Mouse (Mus musculus) heart, embryonic 14.5 days (tissue): ENCODE results near the gene Kiss1r. TPM values are rescaled to one million over a fixed set of nuclear protein-coding genes. Genes with fewer than 3 reads are reported as not detected.

Experiments
- ATAC-seq: fragments of 200-750 bp; cut with Nextera tagmentation; 2 replicates; pipeline ENCODE4 v1.8.0; 2017; ENCODE audit warnings: low read depth, moderate TSS enrichment; ENCODE audit not compliant: insufficient number of reproducible peaks, insufficient read depth, low FRiP score
- H3K27ac ChIP-seq, 2 experiments: fragments of 200-500 bp in 1 of 2; fragments of 300-500 bp in 1 of 2; sonication (generic) in 1 of 2; replicated peaks in 1 of 2; 2 replicates each; pipeline ENCODE4 v1.5.1; 2012 to 2014; ENCODE audit warnings: low read depth in 2 of 2, low read length in 2 of 2, control low read depth in 1 of 2, mild to moderate bottlenecking in 1 of 2, mixed read lengths in 1 of 2; ENCODE audit not compliant: control insufficient read depth in 1 of 2, insufficient read depth in 1 of 2
- H3K27me3 ChIP-seq: fragments of 300-500 bp; sonication (generic); 2 replicates; pipeline ENCODE4 v1.6.1; 2014; ENCODE audit warnings: mild to moderate bottlenecking, low read length, control low read depth; ENCODE audit not compliant: control insufficient read depth, insufficient read depth
- H3K36me3 ChIP-seq: fragments of 300-500 bp; sonication (generic); 2 replicates; pipeline ENCODE4 v1.6.1; 2014; ENCODE audit warnings: mild to moderate bottlenecking, control low read depth, low read length, mixed read lengths; ENCODE audit not compliant: control insufficient read depth, insufficient read depth
- H3K4me1 ChIP-seq, 2 experiments: fragments of 200-500 bp in 1 of 2; fragments of 300-500 bp in 1 of 2; sonication (generic) in 1 of 2; 2 replicates each; pipeline ENCODE4 v1.6.1; 2012 to 2014; ENCODE audit warnings: low read length in 2 of 2, control low read depth in 1 of 2, mixed read lengths in 1 of 2; ENCODE audit not compliant: control insufficient read depth in 2 of 2, insufficient read depth in 2 of 2
- H3K4me2 ChIP-seq: fragments of 300-500 bp; sonication (generic); 2 replicates; pipeline ENCODE4 v1.6.1; 2014; ENCODE audit warnings: mild to moderate bottlenecking, low read length
- H3K4me3 ChIP-seq, 2 experiments: fragments of 200-500 bp in 1 of 2; fragments of 300-500 bp in 1 of 2; sonication (generic) in 1 of 2; 2 replicates each; pipeline ENCODE4 v1.5.1; 2012 to 2014; ENCODE audit warnings: low read length in 2 of 2, mild to moderate bottlenecking in 2 of 2, control low read depth in 1 of 2, low read depth in 1 of 2, moderate library complexity in 1 of 2; ENCODE audit not compliant: control insufficient read depth in 1 of 2, insufficient read depth in 1 of 2
- H3K9ac ChIP-seq: fragments of 300-500 bp; sonication (generic); 2 replicates; pipeline ENCODE4 v1.6.1; 2014; ENCODE audit warnings: mild to moderate bottlenecking, low read length
- H3K9me3 ChIP-seq: fragments of 300-500 bp; sonication (generic); 2 replicates; pipeline ENCODE4 v1.6.1; 2016; ENCODE audit warnings: low read length, control low read depth; ENCODE audit not compliant: control insufficient read depth
- WGBS: fragments of 180-500 bp; shearing (Covaris S2); extraction: QIAGEN DNeasy Blood & Tissue Kit; methylation state at CpG from one replicate; pipeline ENCODE4 v1.1.7; 2014; 5-methylcytosine and 5-hydroxymethylcytosine counted together
- polyA plus RNA-seq: library from polyadenylated mRNA; unstranded; fragments of >200 nt; fragmentation: Nextera tagmentation; extraction: Ambion mirVana; gene quantifications from 2 replicates; pipeline ENCODE4 v1.2.1, GENCODE M21; 2014

Kiss1r gene
- polyA plus RNA-seq, 1 experiment from 2014 or later = 0.70 TPM

- Histone ChIP-seq H3K36me3 (peaks cover 41% of the 10 kb centered on the region), H3K4me2 (peak within 1 kb of the TSS; percentile 90), H3K9me3 (no peaks in the 10 kb centered on the region), H3K9ac (peak within 1 kb of the TSS; percentile 86), H3K4me3 (peak within 1 kb of the TSS; percentile 89 to 92), H3K4me1 (peaks cover 3 to 8% of the 10 kb centered on the region in 2 experiments), H3K27ac (peak within 1 kb of the TSS; percentile 28 to 53; a peak in 3 of 4 replicates), H3K27me3 (no peaks in the 10 kb centered on the region)
- peak; percentile 89 for ATAC-seq
- WGBS = under 1% methylated on average over 61 of the region's 61 CpGs
Observed at GRCm38 (mm10) chr10:79959847-79960601, 43.3 kb downstream of the Kiss1r start, which contains the start of gene Wdr18. Gene Wdr18 (plus strand): TSS chr10:79960152.

- ATAC-seq = no peak
- 15% methylated on average over 10 of the region's 10 CpGs for WGBS
- peak overlapping the region; percentile 89 to 92 for H3K4me3 ChIP-seq
- no peaks in the 10 kb centered on the region for H3K9me3 ChIP-seq
- H3K27me3 ChIP-seq = no peaks in the 10 kb centered on the region
- H3K4me1 ChIP-seq = peaks cover 3 to 8% of the 10 kb centered on the region in 2 experiments
- peaks cover 48% of the 10 kb centered on the region for H3K36me3 ChIP-seq
- peak overlapping the region; percentile 86 for H3K9ac ChIP-seq
- peak overlapping the region; percentile 90 for H3K4me2 ChIP-seq
- H3K27ac ChIP-seq = no peak overlapping the region; a peak in 1 of 4 replicates
Observed at GRCm38 (mm10) chr10:79960671-79961294, 44.0 kb downstream of the Kiss1r start.

GRCm38 (mm10) chr10:79964727-79965126, 48.0 kb downstream of the Kiss1r start:
- 95% methylated on average over 7 of the region's 7 CpGs for WGBS
- H3K9ac ChIP-seq = no peak overlapping the region
- no peak for ATAC-seq
- H3K4me3 ChIP-seq = no peak overlapping the region
- no peaks in the 10 kb centered on the region for H3K9me3 ChIP-seq
- H3K27me3 ChIP-seq = no peaks in the 10 kb centered on the region; the same call in none of the 2 replicates
- H3K4me1 ChIP-seq = peaks cover 3 to 8% of the 10 kb centered on the region in 2 experiments
- no peak overlapping the region for H3K27ac ChIP-seq
- no peak overlapping the region for H3K4me2 ChIP-seq
- peaks cover 74% of the 10 kb centered on the region for H3K36me3 ChIP-seq

GRCm38 (mm10) chr10:79965325-79965724, 48.6 kb downstream of the Kiss1r start:
- Histone ChIP-seq H3K4me3 (no peak overlapping the region), H3K9me3 (no peaks in the 10 kb centered on the region), H3K9ac (no peak overlapping the region), H3K4me1 (peaks cover 3 to 8% of the 10 kb centered on the region in 2 experiments), H3K27ac (no peak overlapping the region), H3K4me2 (no peak overlapping the region), H3K27me3 (peaks cover under 1% of the 10 kb centered on the region), H3K36me3 (peaks cover 74% of the 10 kb centered on the region)
- ATAC-seq = no peak
- WGBS = 88% methylated on average over 5 of the region's 5 CpGs

GRCm38 (mm10) chr10:79966886-79967400, 50.2 kb downstream of the Kiss1r start:
- WGBS = 94% methylated on average over 5 of the region's 5 CpGs

DNA sequence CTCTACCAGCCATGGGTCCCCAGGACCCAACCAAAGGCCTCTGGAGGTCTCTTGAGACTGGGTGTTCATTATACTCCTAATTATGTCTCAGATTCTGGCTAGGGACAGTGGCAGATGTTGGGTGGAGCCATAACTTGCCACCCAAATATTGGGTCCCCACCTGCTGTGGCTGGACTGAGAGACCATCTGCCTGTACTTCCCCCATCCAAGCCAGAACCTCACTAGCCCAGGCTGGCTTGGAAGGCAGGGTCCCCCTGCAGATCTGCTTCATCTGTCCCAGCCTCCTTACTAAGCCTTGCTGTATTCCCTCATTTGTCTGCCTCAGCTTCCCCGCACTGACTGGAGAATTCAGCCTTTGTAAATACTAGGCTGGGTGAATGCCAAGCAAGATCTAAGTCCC, 51.4 kb downstream of the Kiss1r start:
- Histone ChIP-seq H3K9me3 (no peaks in the 10 kb centered on the region), H3K36me3 (peaks cover 51% of the 10 kb centered on the region), H3K4me3 (no peak overlapping the region), H3K27ac (no peak overlapping the region), H3K27me3 (peaks cover 20% of the 10 kb centered on the region), H3K4me1 (peaks cover 2 to 12% of the 10 kb centered on the region in 2 experiments; a peak in 3 of 4 replicates), H3K9ac (no peak overlapping the region), H3K4me2 (no peak overlapping the region)
- no peak for ATAC-seq
- 79% methylated on average over 1 of the region's 1 CpGs for WGBS

More at GRCm38 (mm10) chr10:79966886-79967400, 50.2 kb downstream of the Kiss1r start:
- Histone ChIP-seq H3K9ac (no peak overlapping the region), H3K4me2 (no peak overlapping the region), H3K4me3 (no peak overlapping the region), H3K27ac (no peak overlapping the region), H3K9me3 (no peaks in the 10 kb centered on the region), H3K36me3 (peaks cover 64% of the 10 kb centered on the region), H3K4me1 (peaks cover 2 to 9% of the 10 kb centered on the region in 2 experiments; a peak in 2 of 4 replicates), H3K27me3 (peaks cover 12% of the 10 kb centered on the region)
- no peak; the same call in 1 of the 2 replicates for ATAC-seq

DNA sequence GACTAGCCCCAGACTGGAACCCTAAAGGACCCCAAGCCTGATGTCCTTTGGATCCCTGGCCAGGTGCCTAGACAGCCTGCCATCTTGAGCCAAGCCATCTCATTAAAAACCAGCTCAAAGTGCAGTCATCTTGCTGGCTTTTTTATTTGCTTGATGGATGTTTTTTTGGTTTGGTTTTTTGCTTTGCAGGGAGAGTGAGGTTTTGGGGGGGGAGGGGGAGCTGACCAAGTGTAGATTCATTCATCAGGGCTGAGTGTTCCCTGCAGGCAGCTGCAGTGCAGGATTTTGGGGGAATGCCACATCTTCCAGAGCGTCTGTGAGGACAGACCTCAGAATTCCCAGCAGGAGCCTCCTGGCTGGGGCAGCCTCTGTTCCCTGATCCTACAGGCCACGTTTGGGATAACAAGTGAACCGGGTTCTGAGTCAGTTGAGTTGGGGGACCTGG, 52.4 kb downstream of the Kiss1r start:
- no peak for ATAC-seq
- H3K4me2 ChIP-seq = no peak overlapping the region
- 21% methylated on average over 3 of the region's 3 CpGs for WGBS
- H3K9me3 ChIP-seq = no peaks in the 10 kb centered on the region
- no peak overlapping the region for H3K4me3 ChIP-seq
- H3K9ac ChIP-seq = no peak overlapping the region
- H3K27me3 ChIP-seq = peaks cover 20% of the 10 kb centered on the region
- peaks cover 42% of the 10 kb centered on the region for H3K36me3 ChIP-seq
- H3K27ac ChIP-seq = no peak overlapping the region
- H3K4me1 ChIP-seq = peaks cover 2 to 12% of the 10 kb centered on the region in 2 experiments; a peak in 3 of 4 replicates
